Mouse (Mus musculus): ENCODE measurements around the gene Ankef1. TPM values are rescaled to one million over a fixed set of nuclear protein-coding genes. Genes with fewer than 3 reads are reported as not detected.

The Ankef1 gene
- polyA plus RNA-seq (2017; shearing (Covaris generic)) = not detected

GRCm38 (mm10) chr2:136501651-136502050, at the start of gene Ankef1:
TSS of gene Ankef1 (plus strand) at chr2:136501910.

Other genes with a start within 250 kb of the Ankef1 start
- not detected for gene Pak7, start 113.9 kb upstream of the Ankef1 start, polyA plus RNA-seq (2017; shearing (Covaris generic))
- gene Snap25, start 211.5 kb downstream of the Ankef1 start, polyA plus RNA-seq (2017; shearing (Covaris generic)) = not detected